Mouse (Mus musculus) frontal cortex, adult (tissue): ENCODE data around the gene Eif2d.
"Not testable (repeated sequence)": the region's sequence is repeated elsewhere in the genome, so short reads cannot be mapped to it uniquely, and the experiment has no call there.

Experiments used
- ATAC-seq: cut with Nextera tagmentation; 2 replicates; pipeline ENCODE4 v1.9.2; 2017; ENCODE audit warnings: mild to moderate bottlenecking, moderate library complexity, mixed read lengths; ENCODE audit not compliant: low TSS enrichment

The Eif2d gene

DNA sequence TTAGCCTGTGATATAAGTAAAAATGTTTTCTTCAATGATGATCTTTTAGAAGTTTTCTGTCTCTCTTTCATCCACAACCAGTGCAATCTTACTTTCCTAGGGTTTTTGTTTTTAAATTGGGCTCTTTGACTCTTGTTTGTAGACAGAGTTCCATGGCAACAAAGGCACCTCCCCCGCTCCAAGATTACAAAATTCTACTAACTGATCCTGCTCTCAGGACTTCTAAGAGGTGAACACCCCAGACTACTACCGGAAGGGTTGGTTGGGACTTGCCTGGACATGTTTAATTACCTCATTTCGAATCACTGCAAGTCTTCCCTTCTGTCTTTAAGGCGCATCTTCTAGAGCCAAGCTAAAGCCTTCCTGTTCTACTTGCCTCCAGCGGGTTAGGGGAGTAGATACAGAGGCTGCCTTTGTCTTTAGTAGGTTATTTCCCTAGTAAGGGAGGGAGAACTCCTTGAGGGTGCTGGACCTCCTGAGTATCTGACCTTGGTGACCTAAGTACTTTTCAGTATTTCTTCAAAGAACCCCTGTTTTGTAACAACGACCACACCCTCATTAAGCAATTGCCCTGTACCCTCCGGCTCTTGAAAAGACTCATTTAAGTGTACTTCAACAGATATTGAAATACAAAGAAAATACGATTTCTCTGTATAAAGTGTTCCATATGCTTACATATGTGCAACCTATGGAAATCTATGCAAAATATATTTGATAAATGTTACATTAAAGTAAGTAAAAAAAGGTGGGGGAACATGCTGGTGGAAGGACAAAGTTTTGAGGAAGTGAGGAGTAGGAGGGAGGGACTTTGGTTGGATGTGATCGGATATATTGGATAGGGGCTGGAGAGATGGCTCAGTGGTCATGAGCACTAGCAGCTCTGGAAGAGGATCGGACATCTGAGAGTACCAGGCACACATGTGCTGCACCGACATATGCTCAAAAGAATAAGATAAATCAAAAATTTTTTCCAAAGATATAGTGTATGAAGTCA, 13.6 kb upstream of the Eif2d start:
- no peak for ATAC-seq

DNA sequence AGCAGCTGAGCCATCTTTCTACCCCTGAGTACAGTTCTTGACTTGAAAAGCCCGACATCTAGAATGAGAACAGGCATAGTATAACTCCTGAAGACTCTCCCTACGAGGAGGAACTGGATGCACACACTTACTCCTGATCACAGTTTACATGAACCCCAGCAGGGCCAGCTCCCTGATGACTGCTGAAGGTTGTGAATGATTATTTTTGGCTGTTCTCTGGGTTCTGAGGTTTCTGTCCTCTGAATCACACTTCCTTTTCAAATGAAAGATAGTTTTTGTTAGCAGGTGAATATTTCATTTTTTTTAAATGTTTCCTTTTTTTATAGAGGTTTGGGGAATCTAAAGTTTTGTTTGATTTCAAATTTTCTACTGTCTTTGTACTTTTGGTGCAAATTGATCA, 11.5 kb upstream of the Eif2d start:
- ATAC-seq: no peak

DNA sequence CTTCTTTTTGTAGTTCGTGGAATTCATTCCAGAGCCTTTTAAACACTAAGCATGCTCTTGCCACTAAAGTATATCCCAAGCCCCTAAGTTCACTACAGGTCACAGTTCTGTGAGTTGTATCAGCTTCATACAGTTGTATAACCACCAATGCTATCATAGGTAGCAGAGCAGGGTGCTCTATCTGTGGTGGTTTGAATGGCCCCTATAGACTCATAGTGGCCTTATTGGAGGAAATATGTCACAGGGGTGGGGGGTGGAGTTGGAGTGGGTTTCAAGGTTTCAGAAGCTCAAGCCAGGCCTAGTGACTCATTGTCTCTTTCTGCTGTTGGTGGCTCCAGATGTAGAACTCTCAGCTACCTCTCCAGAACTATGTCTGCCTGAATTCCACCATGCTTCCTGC, 10.5 kb upstream of the Eif2d start:
- no peak for ATAC-seq

- ATAC-seq: not testable (repeated sequence)
Observed at GRCm38 (mm10) chr1:131145222-131145621, 7.8 kb upstream of the Eif2d start.

- no peak for ATAC-seq
Observed at GRCm38 (mm10) chr1:131146181-131146614, 6.8 kb upstream of the Eif2d start.

DNA sequence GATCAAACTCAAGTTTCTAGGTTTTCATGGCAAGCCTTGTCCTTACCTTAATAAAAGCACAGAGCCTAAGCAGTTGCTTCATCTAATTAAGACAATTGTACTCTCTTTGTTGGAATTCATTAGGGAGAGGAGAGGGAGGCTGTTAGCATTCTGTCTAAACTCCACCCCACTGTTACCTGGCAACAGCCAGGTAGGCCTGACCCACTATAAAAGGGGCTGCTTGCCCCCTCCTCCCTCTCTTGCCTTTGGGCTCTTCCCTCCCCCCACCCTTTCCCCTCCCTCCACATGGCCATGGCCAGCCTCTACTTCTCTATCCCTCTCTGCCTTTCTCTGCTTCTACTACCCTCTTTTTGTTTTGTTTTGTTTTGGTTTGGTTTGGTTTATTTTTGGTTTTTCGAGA, 3.5 kb upstream of the Eif2d start:
- ATAC-seq: no peak

DNA sequence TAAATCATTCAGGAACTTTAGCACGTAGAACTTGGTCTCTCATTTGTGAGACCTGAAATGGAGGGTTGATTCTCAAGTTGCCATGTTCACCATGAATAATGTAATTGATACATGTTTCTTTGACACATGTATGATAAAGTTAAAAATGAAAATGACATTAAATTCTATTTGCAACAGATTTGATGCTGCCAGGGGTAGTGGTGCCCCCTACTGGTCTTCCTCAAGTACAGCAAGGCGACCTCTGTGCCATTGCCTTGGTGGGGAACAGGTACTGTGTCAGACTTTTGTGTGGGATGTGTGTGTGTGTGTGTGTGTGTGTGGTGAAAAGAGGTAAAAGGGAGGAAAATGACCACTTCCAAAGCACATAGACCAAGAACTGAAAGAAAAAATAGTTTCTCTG, 2.5 kb downstream of the Eif2d start:
- no peak for ATAC-seq

- ATAC-seq: not testable (repeated sequence)
Observed at GRCm38 (mm10) chr1:131159573-131160327, 6.8 kb downstream of the Eif2d start.

GRCm38 (mm10) chr1:131161091-131161490, 8.1 kb downstream of the Eif2d start:
- ATAC-seq: no peak

DNA sequence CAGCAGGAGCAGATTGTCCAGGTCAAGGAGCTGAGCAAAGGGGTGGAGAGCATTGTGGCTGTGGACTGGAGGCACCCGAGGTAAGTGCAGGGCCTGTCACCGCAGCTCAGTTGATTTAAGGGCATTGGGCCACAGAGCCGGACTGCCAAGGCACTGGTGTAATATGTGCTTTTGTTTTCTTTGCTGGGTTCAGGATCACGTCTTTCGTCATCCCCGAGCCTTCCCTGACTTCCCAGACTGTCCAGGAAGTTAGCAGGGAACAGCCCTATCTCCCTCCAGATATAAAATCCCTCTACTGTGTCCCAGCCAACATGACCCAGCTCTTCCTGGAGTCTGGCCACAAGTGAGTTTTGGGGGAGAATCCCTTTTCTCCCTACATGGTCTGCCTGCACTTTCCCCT, 11.4 kb downstream of the Eif2d start:
- ATAC-seq: no peak

DNA sequence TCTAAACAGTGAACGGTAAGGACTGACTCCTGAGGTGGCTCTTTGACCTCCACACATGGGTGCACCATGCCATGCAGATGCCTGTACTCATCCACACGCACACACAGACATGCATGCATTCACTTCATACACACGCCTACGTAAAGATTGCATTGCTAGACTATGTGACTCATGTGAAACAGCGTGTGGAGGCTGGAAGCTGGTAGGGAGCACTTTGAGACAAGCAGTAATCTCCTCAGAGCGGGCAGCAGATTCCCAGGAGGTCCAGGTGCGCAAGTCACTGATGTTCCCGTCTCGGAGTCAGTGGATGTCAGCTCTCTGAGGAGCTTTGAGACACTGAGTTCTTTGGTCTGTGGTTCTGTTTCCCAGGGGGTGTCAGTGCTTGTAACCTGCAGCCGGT, 14.6 kb downstream of the Eif2d start:
- peak; percentile 94 for ATAC-seq

- no peak for ATAC-seq
Observed at GRCm38 (mm10) chr1:131173001-131173400, 20.0 kb downstream of the Eif2d start.

DNA sequence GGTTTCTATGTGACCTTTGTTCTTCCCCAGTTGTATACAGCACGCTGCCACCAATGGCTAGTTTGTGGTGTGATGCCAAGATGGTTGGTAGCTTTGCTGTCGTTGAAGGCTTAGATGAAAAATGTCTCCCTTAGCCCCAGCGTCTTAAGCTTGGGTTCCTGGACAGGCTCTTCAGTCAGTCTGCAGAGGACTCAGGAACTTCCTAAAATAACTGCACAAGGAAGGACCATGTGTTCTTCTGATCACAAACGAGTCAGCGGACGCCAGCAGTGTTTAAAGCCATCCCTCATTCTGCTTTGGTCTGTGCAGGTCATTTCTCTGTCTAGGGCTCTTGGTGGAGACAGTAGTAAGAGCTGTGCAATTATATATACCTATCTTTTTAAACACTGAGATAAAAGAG, 20.8 kb downstream of the Eif2d start:
- peak; percentile 57 for ATAC-seq

DNA sequence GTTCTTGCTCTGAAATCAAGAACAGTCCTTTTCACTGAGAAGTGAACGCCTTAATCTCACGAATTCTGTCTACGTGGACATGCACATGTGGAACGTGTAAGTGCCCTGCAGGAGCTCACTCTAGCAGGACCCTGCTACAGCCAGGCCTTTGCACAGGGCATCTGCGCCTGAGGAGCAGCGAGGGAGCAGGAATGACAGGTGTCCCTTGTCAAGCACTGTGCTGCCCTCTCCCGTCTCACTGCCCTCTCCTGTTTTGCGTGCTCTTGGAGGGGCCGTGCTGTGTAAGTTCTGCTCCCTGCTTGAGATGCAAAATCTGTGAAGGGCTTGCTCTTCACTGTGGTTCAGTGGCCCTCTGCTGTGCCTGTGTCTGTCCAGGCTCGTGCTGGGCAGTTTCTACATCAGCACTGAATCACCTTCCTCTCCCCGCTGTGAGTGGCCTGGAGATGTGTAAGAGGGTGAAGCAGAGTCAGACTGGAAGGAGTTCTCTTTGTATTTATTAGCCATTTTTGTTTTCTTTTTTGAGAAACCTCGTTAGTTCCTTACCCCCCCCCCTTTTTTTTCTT, 21.4 kb downstream of the Eif2d start:
- no peak for ATAC-seq

- no peak for ATAC-seq
Observed at GRCm38 (mm10) chr1:131175189-131175588, 22.2 kb downstream of the Eif2d start.

- ATAC-seq: no peak
Observed at GRCm38 (mm10) chr1:131175819-131176218, 22.8 kb downstream of the Eif2d start.

DNA sequence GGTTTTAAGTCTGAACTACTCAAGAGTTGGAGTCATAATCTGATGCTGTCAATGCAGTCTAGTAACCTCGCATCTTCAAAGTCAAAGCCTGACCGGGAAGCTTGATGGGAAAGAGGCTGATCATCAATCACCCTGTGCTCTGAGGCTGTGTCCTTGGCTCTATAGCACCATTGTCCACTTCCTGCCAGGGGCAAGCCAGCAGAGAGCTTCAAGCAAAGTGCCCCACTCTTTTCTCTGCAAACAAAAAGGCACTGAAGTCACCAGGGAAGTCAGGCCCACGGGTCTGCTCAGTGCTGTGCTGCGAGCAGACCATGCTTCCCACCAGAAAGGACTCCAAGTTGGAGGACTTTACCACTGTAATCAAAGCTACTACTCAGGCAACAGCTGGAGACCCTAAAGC, 24.3 kb downstream of the Eif2d start:
- no peak for ATAC-seq

DNA sequence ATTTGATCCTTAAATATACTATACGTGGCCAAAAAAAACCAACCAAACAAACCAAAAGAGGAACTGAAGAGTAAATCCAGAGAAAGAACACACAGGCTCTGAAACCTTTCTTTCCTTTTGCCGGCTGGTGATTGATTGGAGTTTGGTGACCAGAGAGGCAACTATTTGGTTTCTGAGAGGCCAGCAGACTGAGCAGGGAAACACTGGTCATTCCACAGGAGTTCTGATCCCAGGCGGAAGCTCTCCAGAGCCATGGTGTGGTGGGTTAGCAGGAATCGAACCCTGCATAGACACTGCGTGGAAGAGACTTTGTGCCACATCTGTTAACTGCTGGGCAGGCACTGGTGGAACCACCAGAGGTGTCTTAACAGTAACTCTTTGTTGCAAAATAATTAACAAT, 25.1 kb downstream of the Eif2d start:
- ATAC-seq: no peak

GRCm38 (mm10) chr1:131180386-131180785, 27.4 kb downstream of the Eif2d start:
- no peak for ATAC-seq

- ATAC-seq: peak; percentile 38
Observed at GRCm38 (mm10) chr1:131181642-131182527, 28.9 kb downstream of the Eif2d start.

GRCm38 (mm10) chr1:131183201-131183600, 30.2 kb downstream of the Eif2d start:
- ATAC-seq: no peak
